Mouse (Mus musculus) natural killer cell, adult 2 months (primary cell): ENCODE results near the gene Gal3st2c.
"Not testable (repeated sequence)": the region's sequence is repeated elsewhere in the genome, so short reads cannot be mapped to it uniquely, and the experiment has no call there.

ENCODE experiments used
- DNase-seq, 2 experiments: peaks; one replicate each; pipeline ENCODE4 v3.0.0; 2022; ENCODE audit warnings: low spot score in 2 of 2

Gal3st2c gene

GRCm38 (mm10) chr1:93990209-93990608, at the start of gene Gal3st2c:
Gene Gal3st2c (plus strand): TSS chr1:93990509.
- not testable (repeated sequence) for DNase-seq

GRCm38 (mm10) chr1:93949087-93949486, 41.2 kb upstream of the Gal3st2c start:
- DNase-seq: not testable (repeated sequence)

GRCm38 (mm10) chr1:93966489-93966888, 23.8 kb upstream of the Gal3st2c start:
- DNase-seq: not testable (repeated sequence)

- DNase-seq: not testable (repeated sequence)
Measured at GRCm38 (mm10) chr1:93970380-93970779, 19.9 kb upstream of the Gal3st2c start.

- not testable (repeated sequence) for DNase-seq
Measured at GRCm38 (mm10) chr1:93970797-93971196, 19.5 kb upstream of the Gal3st2c start.

GRCm38 (mm10) chr1:93975764-93976163, 14.5 kb upstream of the Gal3st2c start:
- DNase-seq: not testable (repeated sequence)

- DNase-seq: not testable (repeated sequence)
Measured at GRCm38 (mm10) chr1:93978287-93978686, 12.0 kb upstream of the Gal3st2c start.

GRCm38 (mm10) chr1:93980932-93981331, 9.4 kb upstream of the Gal3st2c start:
- not testable (repeated sequence) for DNase-seq

GRCm38 (mm10) chr1:93986167-93986566, 4.1 kb upstream of the Gal3st2c start:
- no peak for DNase-seq

- no peak for DNase-seq
Measured at GRCm38 (mm10) chr1:93988786-93989185, 1.5 kb upstream of the Gal3st2c start.

- not testable (repeated sequence) for DNase-seq
Measured at GRCm38 (mm10) chr1:93991068-93991467, 759 bp downstream of the Gal3st2c start.

- not testable (repeated sequence) for DNase-seq
Measured at GRCm38 (mm10) chr1:93991491-93991890, 1.2 kb downstream of the Gal3st2c start.

GRCm38 (mm10) chr1:94001023-94001422, 10.7 kb downstream of the Gal3st2c start:
- no peak for DNase-seq

- DNase-seq: not testable (repeated sequence)
Measured at GRCm38 (mm10) chr1:94005954-94006506, 15.7 kb downstream of the Gal3st2c start.

- not testable (repeated sequence) for DNase-seq
Measured at GRCm38 (mm10) chr1:94008826-94009225, 18.5 kb downstream of the Gal3st2c start.

GRCm38 (mm10) chr1:94011643-94012042, 21.3 kb downstream of the Gal3st2c start:
- DNase-seq: no peak

GRCm38 (mm10) chr1:94020151-94020550, 29.8 kb downstream of the Gal3st2c start, which contains the start of gene Neu4:
Gene Neu4 (plus strand): TSS chr1:94020451.
- DNase-seq: no peak

GRCm38 (mm10) chr1:94027506-94028108, 37.3 kb downstream of the Gal3st2c start:
- no peak for DNase-seq

GRCm38 (mm10) chr1:94028741-94029140, 38.4 kb downstream of the Gal3st2c start:
- DNase-seq: no peak

GRCm38 (mm10) chr1:94033075-94033602, 42.8 kb downstream of the Gal3st2c start:
- no peak for DNase-seq

- peak; percentile 82 to 91 for DNase-seq
Measured at GRCm38 (mm10) chr1:94034984-94035743, 44.9 kb downstream of the Gal3st2c start.

GRCm38 (mm10) chr1:94040391-94040790, 50.1 kb downstream of the Gal3st2c start:
- DNase-seq: peak; percentile 61 to 80
